Mouse (Mus musculus): Measurements from ENCODE around the gene Fibin.

The Fibin gene

GRCm38 (mm10) chr2:110314509-110315155, 48.4 kb downstream of the Fibin start, which contains the start of gene Bbox1:
Bbox1 (minus strand) TSS chr2:110314560.
- DNase-seq (ENCODE audit: extremely low spot score, low read depth, low spot score): no peak

- DNase-seq (ENCODE audit: extremely low spot score, low read depth, low spot score): no peak
Observed at GRCm38 (mm10) chr2:110314074-110314473, 48.9 kb downstream of the Fibin start.

GRCm38 (mm10) chr2:110313305-110313824, 49.6 kb downstream of the Fibin start:
- no peak for DNase-seq (ENCODE audit: extremely low spot score, low read depth, low spot score)

Measured in hindlimb bud, embryonic 11.5 days (tissue).